In genomic region chr7:58032975-58033374, GRCm38 (mm10) we compare ENCODE assay signal across 12 mouse cellular contexts.
A peak's percentile ranks its signal among the peaks of the same experiment; 100 is the strongest.
DNase-seq lines count a peak whose midpoint lies in the region; ATAC-seq and TF ChIP-seq lines count a peak whose summit lies in the region.
"Had no signal": no experiment of that assay in that cellular context is flagged by ENCODE, and none has a peak within 500 bp of the region (broad histone marks: within the 10 kb centered on the region; RNA-seq: fewer than 3 reads in every experiment).

No protein-coding gene starts in this region.

- H3K79me2 ChIP-seq in MEL (ENCODE audit: control insufficient read depth, insufficient read depth, low read length, poor library complexity), result no peaks in the 10 kb centered on the region

- peak; percentile 26 for TF ChIP-seq RAD21 in MEL (IDR thresholded peaks at IDR 0.05; ENCODE audit: low read depth, low read length)

- TF ChIP-seq POLR2A in MEL (IDR thresholded peaks at IDR 0.05; ENCODE audit: control insufficient read depth in 1 of 2, insufficient read depth in 1 of 2, low read depth in 1 of 2, low read length in 2 of 2, poor library complexity in 1 of 2), result no peak

- no peaks in the 10 kb centered on the region for H3K4me1 ChIP-seq in kidney, embryonic 14.5 days (ENCODE audit: control insufficient read depth, insufficient read depth, low read length)
- no peaks in the 10 kb centered on the region for H3K4me1 ChIP-seq in midbrain, embryonic 11.5 days (ENCODE audit: control insufficient read depth, insufficient read depth, low read length)
- H3K4me1 ChIP-seq in midbrain, embryonic 16.5 days (ENCODE audit: control insufficient read depth, insufficient read depth, low read length), result no peaks in the 10 kb centered on the region
- no peaks in the 10 kb centered on the region for H3K4me1 ChIP-seq in MEL (ENCODE audit: control insufficient read depth in 1 of 2, insufficient read depth in 2 of 2, low read length in 2 of 2)
- H3K4me1 ChIP-seq: kidney, embryonic 15.5 days had no signal

- no peak overlapping the region for H3K4me2 ChIP-seq in kidney, embryonic 14.5 days (replicated peaks; ENCODE audit: low read depth, low read length)
- no peak overlapping the region for H3K4me2 ChIP-seq in midbrain, embryonic 11.5 days
- H3K4me2 ChIP-seq in midbrain, embryonic 16.5 days (ENCODE audit: low read length), result no peak overlapping the region
- H3K4me2 ChIP-seq: heart, embryonic 11.5 days; kidney, embryonic 15.5 days had no signal

- TF ChIP-seq EP300 in MEL (IDR thresholded peaks at IDR 0.05; ENCODE audit: low read depth in 1 of 2, low read length in 2 of 2), result no peak

- H3K27ac ChIP-seq in kidney, embryonic 14.5 days (ENCODE audit: low read depth, low read length), result no peak overlapping the region
- no peak overlapping the region for H3K27ac ChIP-seq in midbrain, embryonic 11.5 days (ENCODE audit: low read depth, low read length)
- no peak overlapping the region for H3K27ac ChIP-seq in midbrain, embryonic 16.5 days (ENCODE audit: low read length)
- no peak overlapping the region for H3K27ac ChIP-seq in MEL (ENCODE audit: control insufficient read depth, low read depth, low read length)
- H3K27ac ChIP-seq: kidney, embryonic 15.5 days had no signal

- 77% methylated on average over 1 of the region's 1 CpGs for WGBS in kidney, embryonic 14.5 days
- WGBS in midbrain, embryonic 11.5 days, result 71% methylated on average over 1 of the region's 1 CpGs
- WGBS in midbrain, embryonic 16.5 days, result 86% methylated on average over 1 of the region's 1 CpGs

- H3K4me3 ChIP-seq in kidney, embryonic 14.5 days (ENCODE audit: low read length), result no peak overlapping the region
- H3K4me3 ChIP-seq in midbrain, embryonic 11.5 days (ENCODE audit: low read depth, low read length), result no peak overlapping the region
- no peak overlapping the region for H3K4me3 ChIP-seq in midbrain, embryonic 16.5 days (ENCODE audit: low read depth, low read length)
- no peak overlapping the region for H3K4me3 ChIP-seq in MEL (ENCODE audit: control insufficient read depth in 1 of 2, insufficient read depth in 1 of 2, low read depth in 2 of 2, low read length in 2 of 2)
- H3K4me3 ChIP-seq: kidney, embryonic 15.5 days had no signal

- no peak for ATAC-seq in kidney, embryonic 14.5 days (ENCODE audit: low FRiP score, low TSS enrichment)
- ATAC-seq in midbrain, embryonic 11.5 days (ENCODE audit: low FRiP score), result no peak
- no peak for ATAC-seq in midbrain, embryonic 16.5 days

- TF ChIP-seq CTCF in MEL (IDR thresholded peaks at IDR 0.05 in 2 of 3, conservative IDR thresholded peaks at IDR 0.05 in 1 of 3; ENCODE audit: control insufficient read depth in 1 of 3, insufficient read depth in 1 of 3, low read depth in 2 of 3, low read length in 3 of 3, poor library complexity in 1 of 3, severe bottlenecking in 1 of 3), result peak in 1 of 3 experiments; percentile 15; a peak in 1 of 6 replicates

- H3K9me3 ChIP-seq in kidney, embryonic 14.5 days (ENCODE audit: control insufficient read depth, low read length), result no peaks in the 10 kb centered on the region
- no peaks in the 10 kb centered on the region for H3K9me3 ChIP-seq in midbrain, embryonic 11.5 days (ENCODE audit: control insufficient read depth, low read length)
- H3K9me3 ChIP-seq in midbrain, embryonic 16.5 days (replicated peaks; ENCODE audit: control insufficient read depth, low read length, poor library complexity, severe bottlenecking), result no peaks in the 10 kb centered on the region
- no peaks in the 10 kb centered on the region for H3K9me3 ChIP-seq in MEL (replicated peaks; ENCODE audit: insufficient read depth, low read length)
- H3K9me3 ChIP-seq: kidney, embryonic 15.5 days had no signal

- H3K9ac ChIP-seq in kidney, embryonic 14.5 days (ENCODE audit: low read depth, low read length), result no peak overlapping the region
- no peak overlapping the region for H3K9ac ChIP-seq in midbrain, embryonic 11.5 days (ENCODE audit: low read length)
- no peak overlapping the region for H3K9ac ChIP-seq in midbrain, embryonic 16.5 days (ENCODE audit: low read depth, low read length)
- no peak overlapping the region for H3K9ac ChIP-seq in MEL (ENCODE audit: control insufficient read depth, low read depth, low read length, poor library complexity, severe bottlenecking)
- H3K9ac ChIP-seq: kidney, embryonic 15.5 days had no signal

- H3K27me3 ChIP-seq in kidney, embryonic 14.5 days (ENCODE audit: control insufficient read depth, insufficient read depth, low read length), result no peaks in the 10 kb centered on the region
- no peaks in the 10 kb centered on the region for H3K27me3 ChIP-seq in midbrain, embryonic 11.5 days (ENCODE audit: control insufficient read depth, insufficient read depth, low read length)
- no peaks in the 10 kb centered on the region for H3K27me3 ChIP-seq in midbrain, embryonic 16.5 days (ENCODE audit: control insufficient read depth, insufficient read depth, low read depth, low read length)
- H3K27me3 ChIP-seq in MEL (ENCODE audit: control insufficient read depth in 1 of 2, insufficient read depth in 2 of 2, low read length in 2 of 2), result no peaks in the 10 kb centered on the region
- H3K27me3 ChIP-seq: kidney, embryonic 15.5 days had no signal

- DNase-seq in kidney, adult 18-20 months, result peak; percentile 2
- peak; percentile 89 for DNase-seq in midbrain, embryonic 11.5 days (ENCODE audit: low spot score, missing footprints)
- DNase-seq in MEL (ENCODE audit: low read depth, low spot score), result peak; percentile 3
- peak; percentile 4 for DNase-seq in embryo, embryonic 11 days
- DNase-seq in Muller cell, postnatal 12 days (ENCODE audit: inconsistent ontology term), result no peak
- DNase-seq: gastrocnemius, postnatal 14 days; layer of hippocampus, postnatal 36 days; lung, postnatal 10 days had no signal

- no peaks in the 10 kb centered on the region for H3K36me3 ChIP-seq in kidney, embryonic 14.5 days (ENCODE audit: control insufficient read depth, insufficient read depth, low read length)
- no peaks in the 10 kb centered on the region for H3K36me3 ChIP-seq in midbrain, embryonic 11.5 days (ENCODE audit: control insufficient read depth, insufficient read depth, low read length)
- H3K36me3 ChIP-seq in midbrain, embryonic 16.5 days (ENCODE audit: control insufficient read depth, insufficient read depth, low read length), result no peaks in the 10 kb centered on the region
- no peaks in the 10 kb centered on the region for H3K36me3 ChIP-seq in MEL (ENCODE audit: control insufficient read depth in 1 of 2, insufficient read depth in 2 of 2, low read length in 2 of 2)
- H3K36me3 ChIP-seq: kidney, embryonic 15.5 days had no signal

TF ChIP-seq in MEL, 35 proteins besides CTCF, POLR2A, EP300 and RAD21:
- TF ChIP-seq BHLHE40 (IDR thresholded peaks at IDR 0.05; ENCODE audit: borderline replicate concordance, low read depth, low read length) (no peak), SIN3A (IDR thresholded peaks at IDR 0.05; ENCODE audit: low read length) (no peak), ETS1 (IDR thresholded peaks at IDR 0.05; ENCODE audit: low read depth, low read length) (no peak), MXI1 (IDR thresholded peaks at IDR 0.05; ENCODE audit: low read depth, low read length) (no peak), ELF1 (IDR thresholded peaks at IDR 0.05; ENCODE audit: low read depth, low read length) (no peak), UBTF (IDR thresholded peaks at IDR 0.05; ENCODE audit: borderline replicate concordance, insufficient read depth, low read depth, low read length) (no peak), CHD1 (IDR thresholded peaks at IDR 0.05; ENCODE audit: low read depth, low read length) (no peak), KAT2A (conservative IDR thresholded peaks at IDR 0.05; ENCODE audit: low read depth, low read length) (no peak), ZMIZ1 (IDR thresholded peaks at IDR 0.05; ENCODE audit: low read depth, low read length) (no peak), POLR2AphosphoS2 (IDR thresholded peaks at IDR 0.05; ENCODE audit: low read length) (no peak), RCOR1 (IDR thresholded peaks at IDR 0.05; ENCODE audit: low read depth, low read length) (no peak), MYB (IDR thresholded peaks at IDR 0.05; ENCODE audit: low read depth, low read length) (no peak), NRF1 (IDR thresholded peaks at IDR 0.05; ENCODE audit: insufficient read depth, low read depth, low read length, poor library complexity, severe bottlenecking) (no peak), MEF2A (IDR thresholded peaks at IDR 0.05; ENCODE audit: extremely low read depth, insufficient replicate concordance, low read depth, low read length, poor library complexity, severe bottlenecking) (no peak), CHD2 (IDR thresholded peaks at IDR 0.05; ENCODE audit: low read length) (no peak), MAZ (IDR thresholded peaks at IDR 0.05; ENCODE audit: low read depth, low read length) (no peak), E2F4 (IDR thresholded peaks at IDR 0.05; ENCODE audit: borderline replicate concordance, low read depth, low read length) (no peak), MAFK (IDR thresholded peaks at IDR 0.05; ENCODE audit: borderline replicate concordance, low read depth, low read length) (no peak), ZNF384 (IDR thresholded peaks at IDR 0.05; ENCODE audit: low read depth, low read length) (no peak), USF2 (IDR thresholded peaks at IDR 0.05; ENCODE audit: borderline replicate concordance in 1 of 2, insufficient read depth in 1 of 2, low read depth in 1 of 2, low read length in 2 of 2) (no peak)
